Mouse (Mus musculus): Measurements from ENCODE around the gene Mcpt9.

- TF ChIP-seq POLR2A (IDR thresholded peaks at IDR 0.05; ENCODE audit: insufficient read depth, low read depth, low read length) (no peak), CTCF (IDR thresholded peaks at IDR 0.05) (no peak), EP300 (IDR thresholded peaks at IDR 0.05; ENCODE audit: insufficient read depth, low read depth, low read length) (no peak)
Observed at GRCm38 (mm10) chr14:56055408-56055807, 25.1 kb upstream of the Mcpt9 start.
